Mouse (Mus musculus) heart, postnatal 25 days (tissue): ENCODE measurements around the gene Pabpn1l. TPM values are rescaled to one million over a fixed set of nuclear protein-coding genes. Genes with fewer than 3 reads are reported as not detected.
"Not testable (repeated sequence)": the region's sequence is repeated elsewhere in the genome, so short reads cannot be mapped to it uniquely, and the experiment has no call there.

Experiments
- DNase-seq: peaks from one replicate; pipeline ENCODE4 v3.0.0; 2022; ENCODE audit warnings: low spot score
- intact Hi-C: fragments of 180-260 bp; cut with DNase I; formaldehyde crosslinking; loops from one replicate; pipeline ENCODE4 v1.15.1; 2025
- microRNA-seq: library from miRNA; unstranded; fragments of <30 nt; microRNA quantifications from one replicate; pipeline ENCODE4 v1.2.0, GENCODE M21; 2022
- total RNA-seq, 2 experiments: library from RNA; stranded (reverse); gene quantifications; 2 replicates each; pipeline ENCODE4 v1.2.3; 2021

Pabpn1l gene
- total RNA-seq, 2 experiments from 2014 or later = not detected

DNA sequence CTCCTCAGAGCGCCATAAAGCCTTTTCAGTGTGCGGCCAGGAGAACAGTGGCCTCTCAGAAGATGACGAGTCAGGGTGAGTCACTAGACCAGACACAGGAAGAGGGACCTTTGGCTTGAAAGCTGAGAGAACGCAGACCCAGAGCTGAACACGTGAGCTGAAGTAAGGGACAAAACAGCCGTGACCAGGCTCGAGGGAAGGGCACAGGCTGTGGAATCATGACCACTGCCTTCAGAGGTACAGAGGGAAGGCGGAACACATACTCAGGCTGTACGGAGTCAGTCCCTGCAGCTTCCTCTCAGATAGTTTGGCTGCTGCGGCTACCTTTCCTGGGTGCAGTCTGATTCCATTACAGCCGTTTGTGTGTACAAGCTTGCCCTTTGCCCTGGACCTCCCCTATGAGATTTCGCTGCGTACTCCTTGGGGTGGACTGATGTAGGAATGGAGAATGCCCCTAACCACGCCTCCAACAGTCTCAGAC lies 37.1 kb downstream of the Pabpn1l start:
- DNase-seq = no peak
- intact Hi-C loops = no loop called here

DNA sequence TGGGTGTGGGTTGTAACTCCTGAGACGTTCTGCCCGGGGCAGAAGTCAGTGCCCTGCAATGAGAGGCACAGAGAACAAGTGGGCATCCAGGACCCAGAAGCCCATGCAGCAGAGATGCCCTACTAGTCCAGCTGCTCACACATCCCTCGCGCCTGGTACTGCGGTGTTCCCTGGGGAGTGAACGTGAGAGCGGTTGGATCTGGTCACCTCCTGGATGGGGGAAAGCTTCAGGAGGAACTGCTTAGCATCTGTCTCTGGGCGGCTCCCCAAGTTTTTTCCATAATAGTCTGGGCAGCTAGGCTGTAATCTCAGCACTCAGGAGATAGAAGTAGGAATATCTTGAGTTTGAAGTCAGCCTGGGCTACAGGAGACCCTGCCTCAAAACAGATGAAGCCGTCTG lies 37.6 kb downstream of the Pabpn1l start:
- intact Hi-C loops = no loop called here
- no peak for DNase-seq

DNA sequence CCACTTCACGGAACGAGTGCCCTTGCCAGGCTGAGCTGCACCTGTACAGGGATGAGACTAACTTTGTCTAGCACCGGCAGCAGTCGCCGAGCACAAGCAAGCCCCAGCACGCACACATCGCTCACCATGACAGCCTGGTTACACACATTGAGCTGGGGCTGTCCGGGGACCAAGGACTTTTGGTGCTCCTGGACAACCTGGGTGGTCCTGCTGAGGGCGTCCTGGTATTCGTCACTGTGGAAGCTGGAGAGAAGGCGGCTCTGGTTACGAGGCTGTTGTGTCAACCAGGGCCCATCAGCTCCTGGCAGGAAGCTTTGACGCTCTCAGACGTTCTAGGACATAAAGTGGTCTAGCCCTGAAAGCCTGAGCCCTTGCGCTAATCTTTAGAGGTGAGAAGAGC lies 41.6 kb downstream of the Pabpn1l start:
- intact Hi-C loops = no loop called here
- no peak for DNase-seq

DNA sequence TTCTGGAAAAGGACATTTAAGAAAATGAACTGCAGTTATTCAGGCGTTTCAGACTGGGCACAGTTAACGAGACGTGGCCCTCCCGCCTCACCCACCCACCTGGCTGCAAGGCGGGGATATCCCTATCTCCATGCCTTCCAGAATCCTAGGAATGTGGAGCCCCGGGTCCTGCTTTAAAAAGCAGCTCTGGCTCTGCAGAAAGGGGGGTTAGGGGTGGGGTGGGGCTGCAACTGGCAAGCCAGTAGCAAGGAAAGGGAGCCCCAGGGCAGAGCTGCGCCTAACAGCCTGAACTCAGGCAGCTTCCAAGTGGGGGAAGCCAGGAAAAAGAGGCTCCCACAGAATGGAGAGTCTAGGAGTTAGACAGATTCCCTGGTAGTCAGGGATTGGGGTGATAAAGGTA lies 43.3 kb downstream of the Pabpn1l start:
- intact Hi-C loops = no loop called here
- no peak for DNase-seq

DNA sequence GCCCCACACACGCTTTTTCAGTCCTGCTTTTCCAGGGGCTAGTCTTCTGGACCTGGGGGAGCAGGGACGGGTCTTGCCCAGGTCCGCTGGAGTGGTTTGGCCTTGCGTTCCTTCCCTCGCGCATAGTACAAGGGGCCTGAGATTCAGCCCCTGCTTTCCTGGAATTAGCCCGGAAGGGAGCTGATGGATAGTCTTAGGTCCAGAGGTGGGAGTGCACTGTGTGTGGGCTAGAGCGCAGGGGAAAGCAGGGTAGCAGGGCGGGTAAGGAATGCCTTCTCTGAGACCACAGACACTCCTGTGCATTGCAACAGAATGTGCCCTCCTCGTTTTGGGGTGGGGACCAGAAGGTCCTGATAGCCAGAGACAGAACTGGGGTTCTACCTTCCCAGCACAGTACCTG lies 45.4 kb downstream of the Pabpn1l start:
- intact Hi-C loops = no loop called here
- no peak for DNase-seq

DNA sequence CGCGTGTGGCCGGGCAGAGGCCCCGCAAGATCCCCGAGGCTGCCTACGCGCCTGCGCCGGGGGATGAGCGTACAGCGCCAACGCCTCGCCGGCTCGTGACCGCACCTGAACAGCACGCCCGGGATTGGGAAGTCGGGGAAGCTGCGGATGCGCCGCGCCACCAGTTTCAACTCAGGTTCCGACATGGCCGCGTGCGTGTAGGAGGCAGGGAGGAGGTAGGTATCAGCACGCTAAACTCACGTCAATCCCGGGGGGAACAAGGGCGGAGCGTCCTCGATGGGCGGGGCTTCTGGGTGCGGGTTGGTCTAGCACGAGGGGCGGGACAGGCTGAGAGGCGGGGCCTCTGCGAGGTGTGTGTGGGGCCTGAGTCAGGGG lies 45.9 kb downstream of the Pabpn1l start, which contains the start of gene Aprt:
Gene Aprt, minus strand, starts transcription at position 262 of the 375 bp plus-strand sequence.
- intact Hi-C loops = no loop called here

DNA sequence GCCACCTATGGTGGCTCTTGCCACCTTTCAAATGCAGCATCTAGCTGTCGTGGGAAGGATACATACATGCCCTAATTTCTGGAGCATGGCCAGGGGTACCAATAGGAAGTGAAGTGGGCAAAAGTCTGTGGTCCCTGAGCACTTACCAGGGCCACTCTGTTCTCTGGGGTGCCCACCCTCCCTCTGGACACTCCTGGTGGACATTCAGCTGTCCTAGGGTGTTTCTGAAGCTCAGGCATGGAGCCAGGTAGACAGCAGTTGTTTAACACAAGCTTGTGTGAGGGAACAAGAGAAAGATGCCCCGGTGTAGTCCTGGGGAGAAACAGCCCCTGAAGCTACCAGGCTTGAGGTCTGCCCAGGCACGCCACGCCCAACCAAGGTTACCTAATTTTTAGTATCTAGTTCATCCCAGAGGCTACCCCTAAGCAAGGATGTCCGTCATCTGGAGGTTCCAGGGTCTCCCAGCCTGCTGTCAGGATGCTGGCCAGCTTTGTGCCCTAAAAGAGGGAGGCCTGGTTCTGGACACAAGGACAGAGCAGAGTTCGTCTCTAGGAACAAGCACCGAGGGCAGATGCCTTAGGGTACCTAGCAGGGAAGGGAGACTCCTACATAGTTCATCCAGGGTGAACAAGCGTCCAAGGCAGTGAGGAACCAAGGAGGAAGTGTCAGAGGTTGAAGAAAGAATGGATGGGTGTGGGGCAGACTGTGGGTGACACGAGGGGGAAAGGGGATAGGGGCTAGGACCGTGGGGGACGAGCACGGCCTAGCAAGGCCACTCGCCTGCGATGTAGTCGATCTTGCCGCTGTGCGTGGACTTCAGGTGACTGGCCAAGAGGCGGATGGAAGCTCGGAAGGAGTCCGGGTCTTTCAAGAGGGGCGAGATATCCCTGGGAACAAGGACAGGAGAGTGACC lies 46.5 kb downstream of the Pabpn1l start:
- DNase-seq = no peak
- intact Hi-C loops = no loop called here

More for the DNA sequence above, 45.9 kb downstream of the Pabpn1l start, which contains the start of gene Aprt:
- peak; percentile 87 for DNase-seq

DNA sequence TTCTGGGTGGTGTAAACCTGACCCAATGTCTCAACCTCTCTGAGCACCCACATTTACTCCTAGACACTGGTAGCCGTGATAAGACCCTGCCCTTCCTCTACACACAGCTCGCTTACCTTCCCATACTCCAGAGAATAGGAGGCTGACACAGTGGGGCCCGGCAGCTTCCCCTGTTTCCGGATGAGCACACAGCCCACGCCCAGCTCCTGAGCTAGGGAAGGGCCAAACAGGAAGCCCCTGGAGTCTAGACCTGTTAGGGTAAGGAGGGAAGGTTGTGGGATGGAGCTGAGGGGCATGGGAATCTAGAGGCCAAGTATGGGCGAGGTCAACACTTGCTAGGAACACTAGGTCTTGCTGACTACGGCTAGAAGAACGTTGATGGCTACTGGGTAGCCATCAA lies 47.3 kb downstream of the Pabpn1l start:
- no peak for DNase-seq
- intact Hi-C loops = no loop called here

DNA sequence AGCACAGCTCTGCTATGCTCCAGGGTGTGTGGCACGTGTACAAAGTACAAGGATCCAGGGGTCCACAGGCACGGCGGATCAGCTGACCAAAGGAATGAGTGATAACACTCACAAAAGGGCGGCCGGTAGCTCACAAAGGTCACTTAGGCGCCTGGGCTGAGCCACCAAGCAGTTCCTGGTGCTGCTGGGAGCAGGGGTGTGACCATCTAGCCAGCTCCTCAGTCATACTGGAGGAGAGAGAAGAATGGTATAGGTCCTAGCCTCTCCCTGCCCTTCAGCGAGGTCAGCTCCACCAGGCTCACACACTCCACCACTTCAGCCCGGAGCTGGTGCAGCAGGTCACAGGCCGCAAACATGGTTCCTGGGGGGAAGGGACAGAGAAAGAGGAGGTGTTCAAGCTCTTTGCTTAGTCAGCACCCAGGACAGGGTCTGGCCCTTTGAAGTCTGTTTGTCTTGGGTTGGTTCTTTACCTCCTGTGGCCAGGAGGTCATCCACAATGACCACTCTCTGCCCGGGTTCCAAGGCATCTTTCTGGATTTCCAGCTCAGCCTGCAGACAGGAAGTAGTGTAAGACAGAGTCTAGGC lies 47.8 kb downstream of the Pabpn1l start:
- no peak for DNase-seq
- intact Hi-C loops = no loop called here

DNA sequence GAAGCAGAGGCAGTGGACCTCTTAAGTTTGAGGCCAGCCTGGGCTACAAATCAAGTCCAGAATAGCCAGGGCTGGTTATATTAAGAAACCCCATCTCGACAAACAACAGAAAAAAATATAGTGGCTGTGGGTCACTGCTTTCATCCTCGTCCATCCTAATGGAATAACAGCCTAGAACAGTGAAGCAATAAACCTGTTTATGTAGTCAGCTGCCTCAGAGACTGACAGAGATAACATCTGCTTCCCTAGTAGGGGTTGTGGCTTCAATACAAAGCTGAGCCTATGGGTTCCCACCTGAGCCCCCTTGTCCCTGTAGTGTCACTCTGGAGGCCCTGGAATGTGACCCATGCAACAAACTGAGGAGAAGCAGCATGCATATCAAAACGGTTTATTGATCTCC lies 48.3 kb downstream of the Pabpn1l start:
- DNase-seq = no peak
- intact Hi-C loops = no loop called here

DNA sequence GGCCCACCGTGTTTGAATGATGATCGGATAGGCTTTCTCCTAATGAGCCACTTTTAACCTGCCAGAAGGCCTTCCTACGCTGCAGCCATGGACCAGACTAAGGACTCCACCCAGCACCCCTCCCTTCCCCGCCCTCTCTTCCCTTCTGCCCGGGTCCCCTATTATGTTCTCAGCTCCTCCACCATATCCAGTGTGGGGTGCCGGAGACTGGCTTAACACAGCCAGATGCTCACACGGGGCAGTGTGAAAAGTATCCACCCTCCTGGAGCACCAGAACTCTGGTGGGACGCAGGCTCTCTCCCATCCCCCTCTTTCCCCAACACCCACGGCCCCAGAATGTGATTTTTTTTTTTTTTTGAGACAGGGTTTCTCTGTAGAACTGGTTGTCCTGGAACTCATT lies 49.0 kb downstream of the Pabpn1l start:
- intact Hi-C loops = no loop called here
- DNase-seq = no peak

DNA sequence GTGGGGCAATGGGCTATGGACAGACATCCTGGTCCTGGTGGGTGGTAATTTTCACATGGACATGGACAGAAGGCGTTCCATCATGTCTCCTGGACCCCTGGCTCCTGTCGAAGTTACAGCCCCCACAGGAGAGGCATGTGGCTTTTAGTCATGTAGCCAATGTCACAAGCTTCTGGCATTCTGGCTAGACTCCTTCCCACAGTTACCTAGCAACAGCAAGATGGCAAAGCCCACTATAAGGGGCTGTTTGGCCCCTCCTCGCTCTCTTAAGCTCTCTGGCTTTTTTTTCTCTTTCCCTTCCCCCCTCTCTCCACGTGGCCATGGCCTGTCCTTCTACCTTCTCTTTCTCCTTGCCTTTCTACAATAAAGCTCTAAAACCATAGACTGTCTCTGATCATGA lies 49.4 kb downstream of the Pabpn1l start:
- DNase-seq, intact Hi-C loops: not testable (repeated sequence)

DNA sequence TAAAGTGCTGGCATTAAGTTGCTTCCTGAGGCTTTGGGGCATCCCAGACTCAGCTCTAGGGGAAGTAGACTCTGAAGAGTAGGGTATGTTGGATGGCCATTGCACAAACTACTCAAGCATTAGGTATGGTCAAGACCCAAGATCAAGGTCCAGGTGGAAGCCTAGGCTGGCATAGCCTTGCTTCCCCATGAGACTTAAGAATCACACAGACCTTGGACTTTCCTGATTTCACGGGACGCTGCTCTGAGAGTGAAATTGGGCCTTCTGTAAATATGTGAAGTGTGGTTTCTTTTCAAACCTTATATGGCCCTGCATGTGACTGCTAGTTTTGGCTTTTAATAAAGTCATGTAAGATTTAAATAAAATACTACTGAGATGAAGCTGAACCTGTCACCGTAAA lies 49.8 kb downstream of the Pabpn1l start:
- intact Hi-C loops = no loop called here

DNA sequence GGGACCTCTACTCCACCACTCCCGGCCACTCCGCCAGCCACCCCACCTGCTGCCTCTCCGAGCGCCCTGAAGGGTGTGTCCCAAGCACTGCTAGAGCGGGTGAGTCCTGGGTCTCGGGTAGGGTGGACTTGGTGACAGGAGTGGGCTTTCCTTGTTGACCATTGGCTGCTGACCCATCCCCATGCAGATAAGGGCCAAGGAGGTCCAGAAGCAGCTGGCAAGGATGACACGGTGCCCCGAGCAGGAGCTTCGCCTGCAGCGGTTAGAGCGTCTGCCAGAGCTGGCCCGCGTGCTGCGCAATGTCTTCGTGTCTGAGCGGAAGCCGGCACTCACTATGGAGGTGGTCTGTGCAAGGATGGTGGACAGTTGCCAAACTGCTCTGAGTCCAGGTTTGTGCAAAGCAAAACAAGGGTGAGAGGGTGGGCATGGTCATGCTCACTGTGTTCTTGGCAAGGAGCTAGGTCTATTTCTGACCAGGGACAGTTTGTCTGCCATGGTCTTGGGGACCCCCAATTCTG lies 50.7 kb downstream of the Pabpn1l start:
- intact Hi-C loops = no loop called here
- no peak for DNase-seq

More for the DNA sequence above, 49.8 kb downstream of the Pabpn1l start:
- no peak for DNase-seq

DNA sequence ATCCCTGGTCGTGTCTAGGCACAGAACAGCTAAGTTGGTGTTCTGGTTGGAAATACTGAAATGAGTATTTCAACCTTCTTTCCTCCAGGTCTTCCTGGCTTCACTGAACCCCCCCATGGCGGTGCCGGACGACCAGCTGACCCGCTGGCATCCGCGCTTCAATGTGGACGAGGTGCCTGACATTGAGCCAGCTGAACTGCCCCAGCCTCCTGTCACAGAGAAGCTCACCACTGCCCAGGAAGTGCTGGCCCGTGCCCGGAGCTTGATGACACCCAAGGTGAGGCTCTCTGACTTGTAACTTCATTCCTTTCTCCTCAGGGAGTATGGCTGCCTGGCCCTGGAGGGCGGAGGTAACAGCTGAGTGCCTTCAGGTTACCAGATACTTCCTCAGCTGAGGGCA lies 51.4 kb downstream of the Pabpn1l start:
- DNase-seq = no peak
- intact Hi-C loops = no loop called here

DNA sequence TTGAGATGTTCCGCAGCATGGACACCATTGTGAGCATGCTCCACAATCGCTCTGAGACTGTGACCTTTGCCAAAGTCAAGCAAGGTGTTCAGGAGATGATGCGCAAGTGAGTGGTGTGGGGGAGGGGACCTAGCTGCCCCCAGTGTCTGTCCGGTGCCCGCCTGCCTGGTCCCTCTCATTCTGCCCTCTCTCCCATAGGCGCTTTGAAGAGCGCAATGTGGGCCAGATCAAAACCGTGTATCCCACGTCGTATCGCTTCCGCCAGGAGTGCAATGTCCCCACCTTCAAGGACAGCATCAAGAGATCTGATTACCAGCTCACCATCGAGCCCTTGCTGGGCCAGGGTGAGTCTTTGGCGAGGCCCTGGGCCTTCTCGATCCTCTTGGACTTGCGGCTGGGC lies 52.5 kb downstream of the Pabpn1l start:
- no peak for DNase-seq
- intact Hi-C loops = no loop called here

Small RNAs within 50 kb of the gene (microRNA-seq; reads per million reads assigned to microRNA genes)
- gene Mir6396 = not detected

Other genes with a start within 250 kb of the Pabpn1l start
- gene Zc3h18, start 246.1 kb downstream of the Pabpn1l start, total RNA-seq = 10 to 100 TPM; 20.1 to 21.8 TPM
- not detected for gene Il17c, start 200.7 kb downstream of the Pabpn1l start, total RNA-seq
- gene Cyba, start 189.8 kb downstream of the Pabpn1l start, total RNA-seq = 10 to 100 TPM; 39.4 to 45.3 TPM
- 1 to 10 TPM; 5.3 to 5.7 TPM for gene Mvd, start 179.3 kb downstream of the Pabpn1l start, total RNA-seq
- gene Snai3, start 162.0 kb downstream of the Pabpn1l start, total RNA-seq = 1 to 10 TPM; 2.5 to 2.7 TPM
- gene Rnf166, start 146.7 kb downstream of the Pabpn1l start, total RNA-seq = 10 to 100 TPM; 35.8 to 38.2 TPM
- 10 to 100 TPM in 1 of 2 experiments, 1 to 10 TPM in 1; 7.3 to 11.4 TPM for gene Ctu2, start 146.6 kb downstream of the Pabpn1l start, total RNA-seq
- 10 to 100 TPM; 17.2 to 19.1 TPM for gene Piezo1, start 71.4 kb downstream of the Pabpn1l start, total RNA-seq
- 1 to 10 TPM; 2.7 to 3.2 TPM for gene Cdt1, start 54.7 kb downstream of the Pabpn1l start, total RNA-seq
- gene Aprt, start 45.8 kb downstream of the Pabpn1l start, total RNA-seq = 10 to 100 TPM; 30.6 to 39.3 TPM
- 1 to 10 TPM; 2.9 to 3.4 TPM for gene Galns, start 11.3 kb downstream of the Pabpn1l start, total RNA-seq
- gene Trappc2l, start 11.1 kb downstream of the Pabpn1l start, total RNA-seq = 10 to 100 TPM; 58.4 to 62.8 TPM
- 10 to 100 TPM; 18.5 to 25.3 TPM for gene Cbfa2t3, start 76.4 kb upstream of the Pabpn1l start, total RNA-seq
- 10 to 100 TPM; 29.4 to 31.7 TPM for gene Acsf3, start 152.7 kb upstream of the Pabpn1l start, total RNA-seq
- not detected for gene Cdh15, start 225.2 kb upstream of the Pabpn1l start, total RNA-seq